Mouse (Mus musculus): ENCODE results near the gene Padi6.
A peak's percentile ranks its signal among the peaks of the same experiment; 100 is the strongest.

Padi6 gene

GRCm38 (mm10) chr4:140704166-140704565 lies 38.3 kb downstream of the Padi6 start:
- DNase-seq, result no peak

DNA sequence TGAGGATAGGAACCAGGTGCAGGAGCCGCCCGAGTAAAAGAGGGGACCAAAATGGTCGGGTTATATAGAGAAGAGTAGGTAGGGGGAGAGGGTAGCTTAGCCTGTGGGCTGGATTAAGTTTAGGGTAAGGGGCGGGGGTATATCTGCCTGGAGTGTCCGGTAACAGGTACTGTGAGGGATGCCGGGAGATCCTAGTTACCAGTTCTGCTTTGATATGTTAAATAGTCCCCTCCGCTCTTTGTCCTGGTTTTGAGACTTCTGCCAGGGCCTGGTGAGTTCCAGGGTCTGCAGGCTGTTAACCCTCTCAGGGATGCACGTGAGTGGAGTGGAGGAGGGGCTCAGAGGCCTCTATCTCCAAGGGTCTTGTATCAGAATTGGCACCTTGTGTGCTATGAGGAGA lies 38.8 kb downstream of the Padi6 start:
- DNase-seq, result no peak

DNA sequence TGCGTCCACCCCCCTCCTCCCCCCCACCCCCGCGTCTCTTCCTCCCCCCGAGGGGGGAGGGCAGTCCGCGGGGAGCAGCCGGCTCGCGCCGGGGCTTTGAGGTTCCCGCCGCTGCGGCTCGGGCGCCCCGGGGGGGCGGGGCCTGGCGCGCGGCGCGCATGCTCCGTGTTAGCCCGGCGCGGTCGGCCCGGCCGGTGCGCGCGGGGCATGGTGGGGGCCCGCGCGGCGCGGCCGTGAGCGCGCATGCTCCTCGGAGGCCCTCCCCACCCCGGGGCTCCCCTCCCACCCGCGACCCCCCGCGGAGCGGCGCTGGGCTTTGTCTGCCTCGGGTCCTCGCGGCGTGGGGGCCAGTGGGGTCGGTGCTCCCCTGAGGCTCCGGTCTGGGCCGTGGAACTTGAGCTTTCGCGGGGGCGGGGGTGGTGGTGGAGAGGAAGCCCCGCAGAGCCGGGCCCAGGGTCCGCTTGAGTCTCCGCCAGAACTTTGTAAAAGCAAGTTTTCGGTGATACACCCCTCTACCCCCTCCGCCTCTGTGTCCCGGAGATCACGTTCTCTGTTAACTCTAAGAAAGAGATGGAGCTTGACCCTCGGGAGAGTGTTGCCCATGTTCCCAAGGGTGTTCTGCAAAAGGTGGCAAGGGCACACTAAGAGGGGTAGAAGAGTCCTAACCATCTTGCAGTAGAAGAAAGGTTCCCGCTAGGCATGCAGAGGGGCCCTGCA lies 39.7 kb downstream of the Padi6 start:
- peak; percentile 85 for DNase-seq

DNA sequence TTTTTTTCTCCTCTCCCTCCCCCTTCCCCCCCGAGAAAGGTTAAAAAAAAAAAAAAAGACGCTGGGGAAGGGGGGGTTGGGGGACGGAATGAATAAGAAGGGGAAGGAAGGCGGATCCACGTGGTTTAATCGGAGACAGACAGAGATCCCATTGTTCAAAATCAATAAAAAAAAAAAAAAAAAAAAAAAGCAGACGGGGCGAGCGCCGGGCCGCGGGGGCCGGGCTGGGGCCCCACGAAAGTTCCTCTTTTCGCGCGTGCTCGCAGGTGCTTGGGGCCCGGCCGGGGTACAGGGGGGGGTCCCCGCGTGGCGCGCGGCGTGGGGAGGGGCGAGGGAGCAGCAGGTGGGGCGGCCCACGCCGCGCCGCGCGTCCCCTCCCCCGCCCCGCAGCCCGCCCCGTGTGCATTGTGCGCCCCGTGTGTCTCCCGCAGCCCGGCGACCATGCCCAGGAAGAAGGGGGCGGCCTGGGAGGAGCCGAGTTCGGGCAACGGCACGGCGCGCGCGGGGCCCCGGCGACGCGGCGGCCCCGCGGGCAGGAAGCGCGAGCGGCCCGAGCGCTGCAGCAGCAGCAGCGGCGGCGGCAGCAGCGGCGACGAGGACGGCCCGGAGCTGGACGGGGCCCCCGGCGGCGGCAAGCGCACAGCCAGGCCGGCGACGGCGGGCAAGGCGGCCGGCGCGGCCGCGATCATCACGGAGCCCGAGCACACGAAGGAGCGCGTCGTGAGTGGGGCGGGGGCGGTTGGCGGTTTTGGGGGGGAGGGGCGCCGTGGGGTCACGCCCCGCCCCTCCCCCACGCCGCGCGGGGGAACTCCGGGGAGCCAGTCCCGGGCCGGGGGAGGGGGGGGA lies 40.5 kb downstream of the Padi6 start:
- DNase-seq, result peak; percentile 32

GRCm38 (mm10) chr4:140701049-140701715 lies 41.3 kb downstream of the Padi6 start:
- DNase-seq, result peak; percentile 78

DNA sequence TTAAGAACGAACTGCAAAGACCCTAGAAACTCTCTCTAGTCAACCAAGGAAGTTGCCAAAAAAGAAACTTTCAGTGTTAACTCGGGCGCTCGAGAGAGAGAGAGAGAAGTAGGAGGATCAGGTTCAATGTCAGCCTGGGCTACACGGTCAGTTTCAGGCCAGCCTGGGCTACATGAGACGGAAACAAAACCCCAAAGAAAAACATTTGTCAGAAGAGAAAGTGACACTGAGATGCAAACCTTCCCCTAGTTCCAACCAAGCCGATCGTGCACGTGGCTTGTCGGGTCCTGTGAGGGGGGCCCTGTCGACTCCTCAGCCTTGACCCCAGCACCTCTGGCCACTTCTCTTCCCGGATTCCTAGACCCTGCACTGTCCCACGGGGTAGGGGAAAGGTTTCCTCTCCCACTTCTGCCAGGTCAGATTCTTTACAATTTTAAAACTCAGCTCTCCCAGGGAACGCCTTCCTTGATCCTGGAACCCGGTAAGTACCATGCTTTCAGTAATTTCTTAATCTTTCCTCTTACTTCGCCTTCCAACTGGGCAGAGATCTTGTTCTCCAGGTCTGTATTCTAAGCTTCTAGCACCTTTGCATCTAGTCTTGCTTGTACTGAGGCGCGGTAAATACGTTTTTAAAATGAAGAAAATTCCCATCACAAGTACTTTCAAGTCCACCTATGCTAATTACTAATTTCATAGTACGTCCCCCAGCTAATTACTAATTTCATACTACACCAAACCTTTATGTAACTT lies 42.0 kb downstream of the Padi6 start, which contains the start of gene Rcc2:
Gene Rcc2 (plus strand): TSS at position 273 of the 750 bp plus-strand sequence.
- no peak for DNase-seq

DNA sequence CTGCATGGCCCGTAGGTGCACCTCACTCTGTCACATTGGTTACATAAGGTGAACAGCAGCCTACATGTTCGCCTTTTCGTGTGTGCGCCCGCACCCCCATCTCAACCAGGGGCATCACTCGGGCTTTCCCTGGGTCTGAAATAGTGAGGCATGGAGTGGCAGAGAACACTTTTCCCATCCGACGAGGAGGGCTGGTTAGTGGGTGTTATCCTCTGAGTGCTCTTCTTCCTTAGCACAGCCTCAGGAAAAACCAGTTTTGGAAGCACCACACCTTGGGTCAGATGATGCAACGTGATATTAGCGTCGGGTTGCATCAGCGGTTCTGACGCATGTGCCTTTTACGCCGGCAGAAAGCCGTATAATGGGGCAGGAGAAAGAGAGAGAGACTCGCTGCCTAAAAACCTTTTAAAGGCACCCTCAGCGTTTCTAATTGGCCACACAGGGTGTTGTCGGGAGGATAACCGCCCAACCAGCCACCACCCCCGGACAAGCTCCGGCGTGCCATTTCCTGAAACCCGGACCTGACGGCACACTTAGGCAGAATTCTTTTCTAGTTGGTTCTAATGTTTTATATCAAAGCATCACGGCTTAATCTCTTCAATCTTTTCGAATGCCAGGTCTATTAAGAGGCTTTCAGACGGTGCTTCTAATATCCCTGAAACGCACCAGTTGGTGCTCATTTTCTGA lies 42.9 kb downstream of the Padi6 start:
- DNase-seq, result peak; percentile 84

GRCm38 (mm10) chr4:140695675-140696585 lies 46.5 kb downstream of the Padi6 start:
- no peak for DNase-seq

DNA sequence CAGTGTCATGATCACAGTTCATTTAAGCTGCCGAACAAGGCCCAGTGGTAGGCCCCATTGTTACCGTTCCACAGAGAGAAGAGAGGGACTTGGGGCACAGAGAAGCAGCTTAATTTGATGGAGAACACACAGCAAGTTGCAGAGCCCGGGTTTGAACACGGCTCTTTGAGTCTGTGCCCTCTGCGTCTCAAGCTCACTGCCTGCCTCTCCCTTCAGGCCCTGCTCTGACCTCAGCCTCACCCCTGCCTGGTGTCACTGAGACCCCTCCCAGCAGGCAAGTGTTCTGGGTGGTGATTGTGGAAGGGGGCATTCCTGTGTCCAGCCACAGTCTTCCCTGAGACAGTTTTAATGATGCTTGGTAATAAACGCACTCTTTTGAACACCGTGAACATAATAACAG lies 47.3 kb downstream of the Padi6 start:
- no peak for DNase-seq

GRCm38 (mm10) chr4:140694551-140695060 lies 47.8 kb downstream of the Padi6 start:
- DNase-seq, result no peak

- DNase-seq, result no peak
Observed at GRCm38 (mm10) chr4:140693513-140693912, 48.9 kb downstream of the Padi6 start.

GRCm38 (mm10) chr4:140691481-140691880 lies 51.0 kb downstream of the Padi6 start:
- DNase-seq, result no peak

GRCm38 (mm10) chr4:140689873-140690655 lies 52.4 kb downstream of the Padi6 start:
- no peak for DNase-seq

DNA sequence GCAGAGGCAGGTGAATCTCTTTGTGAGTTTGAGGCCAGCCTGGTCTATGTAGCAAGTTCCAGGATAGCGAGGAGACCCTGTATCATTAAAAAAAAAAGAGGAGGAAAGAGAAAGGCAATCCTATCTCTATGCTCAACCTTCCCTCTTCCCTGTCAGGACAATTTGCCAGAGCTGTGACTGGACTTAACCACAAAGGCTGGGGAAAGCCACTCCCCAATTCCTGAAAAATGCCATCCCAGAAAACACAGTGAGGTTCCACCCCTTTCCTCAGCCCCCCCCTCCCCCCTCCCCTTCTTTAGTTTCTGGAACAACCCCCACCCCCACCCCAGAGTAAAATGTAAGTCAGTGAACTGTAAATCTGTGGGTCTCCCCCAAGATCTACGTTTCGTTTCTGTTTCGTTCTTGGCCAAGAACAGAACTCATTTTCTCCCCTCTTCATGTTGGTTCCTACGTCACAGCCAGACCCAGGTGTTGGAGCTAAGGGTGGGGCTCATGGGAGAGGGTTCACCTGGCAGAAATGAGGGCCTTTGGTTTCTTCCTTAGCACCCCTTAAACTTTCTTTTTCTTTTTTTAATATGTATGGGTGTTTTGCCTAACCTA lies 53.5 kb downstream of the Padi6 start:
- DNase-seq, result no peak

DNA sequence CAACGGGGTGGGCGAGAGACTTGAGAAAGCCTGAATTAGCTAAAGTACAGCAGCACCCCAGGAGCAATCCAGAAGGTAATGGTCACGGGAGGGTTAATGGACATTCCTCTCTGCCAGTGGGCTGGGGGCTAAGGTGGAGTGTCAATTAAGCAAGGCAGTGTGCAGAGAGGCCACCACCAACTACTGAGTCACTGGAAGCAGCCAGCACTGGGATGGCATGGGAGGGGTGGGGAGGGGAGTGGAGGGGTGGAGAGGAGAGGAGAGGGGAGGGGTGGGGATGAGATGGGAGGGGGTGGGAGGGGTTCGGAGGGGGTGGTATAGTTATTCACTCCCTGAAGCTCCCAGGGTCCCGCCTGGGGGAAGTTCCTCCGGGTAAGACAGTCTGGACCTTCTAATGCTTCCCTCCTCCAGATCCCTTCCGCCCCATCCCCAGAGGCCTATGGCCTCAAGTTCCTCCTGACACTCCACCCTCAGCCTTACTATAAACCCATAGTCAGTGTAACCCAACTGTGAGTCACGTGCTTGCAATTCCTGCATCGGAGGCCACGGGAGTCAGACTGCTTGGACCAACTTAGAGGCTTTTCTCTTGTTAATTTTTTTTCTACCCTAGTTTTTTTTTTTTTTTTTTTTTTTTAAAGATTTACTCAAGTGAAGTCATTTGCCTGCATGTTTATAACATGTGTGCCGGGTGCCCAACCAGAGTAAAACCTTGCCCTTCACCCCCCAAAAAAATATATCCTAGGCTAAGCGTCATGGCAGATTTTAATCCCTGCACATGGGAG lies 54.2 kb downstream of the Padi6 start:
- no peak for DNase-seq

- no peak for DNase-seq
Observed at GRCm38 (mm10) chr4:140684881-140685303, 57.6 kb downstream of the Padi6 start.

DNA sequence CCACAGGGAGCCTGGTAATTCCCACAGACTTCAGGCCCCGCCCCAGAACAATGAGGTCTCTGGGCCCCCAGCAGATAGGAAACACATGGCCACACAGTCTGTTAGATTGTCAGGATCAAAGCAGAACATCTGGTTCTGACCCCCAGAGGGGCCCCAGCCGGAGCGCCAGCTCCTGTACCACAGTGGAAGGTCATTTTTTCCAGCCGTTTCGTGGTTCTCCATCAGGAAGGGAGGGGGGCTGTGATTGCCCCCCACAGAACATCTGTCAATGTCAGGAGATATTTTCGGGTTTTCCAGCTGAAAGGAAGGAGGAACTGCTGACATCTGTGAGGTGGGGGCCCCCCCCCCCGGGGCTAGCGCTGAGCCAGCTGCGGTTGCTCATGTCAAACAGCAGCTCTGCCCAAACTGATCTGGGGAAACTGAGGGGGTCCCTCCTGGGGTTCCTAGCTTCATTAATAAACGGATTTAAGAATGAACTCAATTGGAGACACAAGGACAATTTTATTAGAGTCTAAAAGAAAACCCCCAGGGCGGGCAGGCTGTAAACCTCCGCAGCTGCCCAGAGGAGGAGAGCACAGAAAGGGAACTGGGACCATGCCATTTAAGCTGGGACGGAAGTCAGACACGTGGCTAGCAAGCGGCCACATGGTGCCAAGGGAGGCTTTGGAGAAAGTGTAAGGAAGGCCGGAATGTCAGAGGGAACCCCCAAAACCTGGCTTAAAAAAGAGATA lies 58.1 kb downstream of the Padi6 start:
- no peak for DNase-seq

- DNase-seq, result no peak
Observed at GRCm38 (mm10) chr4:140683608-140684007, 58.8 kb downstream of the Padi6 start.

Data from right cerebral cortex, adult 18-20 months (tissue).